Mouse (Mus musculus) thymus, postnatal 25 days (tissue): Measurements from ENCODE around the gene Fbxo31.
"Not testable (repeated sequence)": the region's sequence is repeated elsewhere in the genome, so short reads cannot be mapped to it uniquely, and the experiment has no call there.

ENCODE experiments used
- DNase-seq: peaks from one replicate; pipeline ENCODE4 v3.0.0; 2022

Gene Fbxo31

GRCm38 (mm10) chr8:121578676-121579451 lies at the start of gene Fbxo31:
Fbxo31 (minus strand) TSS chr8:121578806.
- peak; percentile 94 for DNase-seq

- no peak for DNase-seq
These were observed 44.4 kb upstream of the Fbxo31 start for GRCm38 (mm10) chr8:121623043-121623442.

GRCm38 (mm10) chr8:121621879-121622278 lies 43.3 kb upstream of the Fbxo31 start:
- no peak for DNase-seq

- no peak for DNase-seq
These were observed 42.4 kb upstream of the Fbxo31 start for GRCm38 (mm10) chr8:121620801-121621516.

- DNase-seq, result no peak
These were observed 40.9 kb upstream of the Fbxo31 start for GRCm38 (mm10) chr8:121619401-121619995.

GRCm38 (mm10) chr8:121613419-121613818 lies 34.8 kb upstream of the Fbxo31 start:
- DNase-seq, result no peak

GRCm38 (mm10) chr8:121609916-121610315 lies 31.3 kb upstream of the Fbxo31 start:
- DNase-seq, result no peak

GRCm38 (mm10) chr8:121609251-121609650 lies 30.6 kb upstream of the Fbxo31 start:
- DNase-seq, result no peak

GRCm38 (mm10) chr8:121607661-121608060 lies 29.1 kb upstream of the Fbxo31 start:
- DNase-seq, result no peak

GRCm38 (mm10) chr8:121603801-121604200 lies 25.2 kb upstream of the Fbxo31 start:
- no peak for DNase-seq

- DNase-seq, result peak; percentile 73
These were observed 24.3 kb upstream of the Fbxo31 start for GRCm38 (mm10) chr8:121602860-121603259.

- no peak for DNase-seq
These were observed 23.8 kb upstream of the Fbxo31 start for GRCm38 (mm10) chr8:121602411-121602810.

GRCm38 (mm10) chr8:121599842-121600241 lies 21.2 kb upstream of the Fbxo31 start:
- DNase-seq, result no peak

GRCm38 (mm10) chr8:121598892-121599291 lies 20.3 kb upstream of the Fbxo31 start:
- peak; percentile 78 for DNase-seq

- DNase-seq, result no peak
These were observed 19.6 kb upstream of the Fbxo31 start for GRCm38 (mm10) chr8:121598190-121598589.

GRCm38 (mm10) chr8:121597492-121597891 lies 18.9 kb upstream of the Fbxo31 start:
- not testable (repeated sequence) for DNase-seq

GRCm38 (mm10) chr8:121593983-121594382 lies 15.4 kb upstream of the Fbxo31 start:
- DNase-seq, result no peak

GRCm38 (mm10) chr8:121593293-121593692 lies 14.7 kb upstream of the Fbxo31 start:
- DNase-seq, result no peak

- DNase-seq, result peak; percentile 66
These were observed 12.8 kb upstream of the Fbxo31 start for GRCm38 (mm10) chr8:121591178-121592066.

- peak; percentile 98 for DNase-seq
These were observed 11.9 kb upstream of the Fbxo31 start, which contains the start of gene Map1lc3b for GRCm38 (mm10) chr8:121590203-121591177. Map1lc3b (plus strand) TSS chr8:121590361.

GRCm38 (mm10) chr8:121589205-121589726 lies 10.7 kb upstream of the Fbxo31 start:
- DNase-seq, result no peak
